Mouse (Mus musculus) granulocyte monocyte progenitor cell, adult 5-6 weeks (primary cell): Measurements from ENCODE around the gene Emilin2. TPM values are rescaled to one million over a fixed set of nuclear protein-coding genes. Genes with fewer than 3 reads are reported as not detected.
"Not testable (repeated sequence)": the region's sequence is repeated elsewhere in the genome, so short reads cannot be mapped to it uniquely, and the experiment has no call there.

Experiments
- ATAC-seq: replicated peaks from 2 replicates; pipeline ENCODE4 v1.8.0; 2016; ENCODE audit warnings: mild to moderate bottlenecking, moderate TSS enrichment, inconsistent platforms; ENCODE audit not compliant: poor library complexity, severe bottlenecking
- total RNA-seq, 2 experiments: library from RNA; stranded (forward) in 1 of 2; stranded (reverse) in 1 of 2; fragments of 200-712, 200-1000 nt in 1 of 2; fragments of >200 nt in 1 of 2; fragmentation: Nextera tagmentation in 1 of 2; gene quantifications; 2 replicates each; pipeline ENCODE4 v1.2.3; 2014 to 2017

Emilin2 gene
- total RNA-seq (2014; fragmentation: Nextera tagmentation): 14.3 and 19.0 TPM in 2 replicates
- 25.0 and 25.8 TPM in 2 replicates for total RNA-seq (2017)

- ATAC-seq: peak; percentile 54
Measured at GRCm38 (mm10) chr17:71311340-71312171, at the start of gene Emilin2. TSS of gene Emilin2 (minus strand) at chr17:71311978.

- no peak for ATAC-seq
Measured at GRCm38 (mm10) chr17:71355526-71355925, 43.7 kb upstream of the Emilin2 start.

DNA sequence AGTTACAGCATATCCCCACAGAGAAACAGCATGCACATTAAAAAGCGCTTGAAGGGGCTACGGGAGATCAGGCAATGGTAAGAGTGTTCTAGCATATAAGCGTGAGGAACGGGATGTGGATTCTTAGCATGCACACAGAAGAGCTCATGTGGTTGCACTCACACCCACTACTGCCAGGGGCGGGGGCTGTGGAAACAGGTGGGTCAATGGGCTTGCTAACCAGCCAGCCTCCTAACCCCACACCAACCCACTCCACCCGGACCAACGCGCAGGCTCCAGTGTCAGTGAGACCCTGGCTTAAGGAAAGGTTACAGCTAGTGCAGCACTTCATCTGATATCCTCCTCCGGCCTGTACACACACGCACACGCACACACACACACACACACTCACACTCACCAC is 42.4 kb upstream of the Emilin2 start:
- no peak for ATAC-seq

- ATAC-seq: no peak
Measured at GRCm38 (mm10) chr17:71348188-71348587, 36.4 kb upstream of the Emilin2 start.

DNA sequence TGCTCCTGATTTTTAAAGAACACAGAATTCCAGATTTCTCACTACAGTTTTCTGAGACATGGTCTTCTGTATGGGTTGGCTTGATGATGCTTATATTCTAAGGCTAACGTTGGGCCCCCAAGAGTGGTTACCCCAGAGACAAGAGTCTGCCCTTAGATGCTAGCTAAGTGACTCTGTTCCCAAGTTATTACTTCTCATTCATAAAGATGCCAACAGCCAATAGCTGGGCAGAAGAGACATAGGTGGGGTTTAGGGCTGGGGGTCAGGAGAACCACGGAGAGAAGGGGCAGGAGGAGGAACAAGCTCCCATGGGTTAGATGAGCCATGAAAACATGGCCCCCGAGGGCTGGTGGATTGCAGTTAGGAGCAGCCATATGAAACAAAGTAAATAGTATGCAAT is 30.2 kb upstream of the Emilin2 start:
- ATAC-seq: no peak

- no peak for ATAC-seq
Measured at GRCm38 (mm10) chr17:71338627-71339026, 26.8 kb upstream of the Emilin2 start.

GRCm38 (mm10) chr17:71337546-71337945 is 25.8 kb upstream of the Emilin2 start:
- ATAC-seq: peak; percentile 94

DNA sequence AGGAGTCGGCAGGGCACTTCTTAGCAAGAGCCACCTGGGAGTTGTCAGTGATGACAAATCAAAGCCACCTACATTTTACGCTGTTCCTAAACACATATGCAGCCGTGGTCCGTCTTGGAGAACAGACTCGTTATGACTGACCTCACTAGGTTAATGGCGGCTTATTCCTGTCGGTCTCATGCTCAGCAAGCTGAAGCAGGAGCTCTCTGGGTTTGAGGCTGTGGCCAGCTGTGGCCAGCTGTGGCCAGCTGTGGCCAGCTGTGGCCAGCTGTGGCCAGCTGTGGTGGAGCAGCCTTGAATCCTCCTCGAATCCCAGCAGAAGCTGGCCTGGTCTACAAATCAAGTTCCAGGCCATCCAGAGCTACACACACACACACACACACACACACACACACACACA is 24.6 kb upstream of the Emilin2 start:
- ATAC-seq: no peak

- ATAC-seq: no peak
Measured at GRCm38 (mm10) chr17:71332298-71332697, 20.5 kb upstream of the Emilin2 start.

DNA sequence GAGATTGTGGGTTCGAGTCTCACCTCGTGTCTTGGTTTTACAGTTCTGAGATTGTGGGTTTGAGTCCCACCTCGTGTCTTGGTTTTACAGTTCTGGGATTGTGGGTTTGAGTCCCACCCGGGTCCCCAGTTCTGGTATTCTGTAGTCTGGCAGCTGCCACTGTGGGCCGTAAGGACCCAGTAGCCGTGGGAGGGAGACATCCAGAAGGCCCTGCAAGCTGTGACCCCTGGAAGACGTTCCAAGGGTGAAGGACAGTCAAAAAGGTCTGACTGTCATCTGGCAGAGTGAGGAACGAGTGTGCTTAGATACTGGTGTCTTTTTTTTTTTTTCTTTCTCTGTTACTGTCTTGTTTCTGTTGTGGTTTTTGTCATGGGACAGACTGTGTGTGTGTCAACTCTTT is 9.0 kb upstream of the Emilin2 start:
- ATAC-seq: not testable (repeated sequence)

GRCm38 (mm10) chr17:71319361-71319760 is 7.6 kb upstream of the Emilin2 start:
- ATAC-seq: no peak

GRCm38 (mm10) chr17:71317571-71317970 is 5.8 kb upstream of the Emilin2 start:
- ATAC-seq: no peak

DNA sequence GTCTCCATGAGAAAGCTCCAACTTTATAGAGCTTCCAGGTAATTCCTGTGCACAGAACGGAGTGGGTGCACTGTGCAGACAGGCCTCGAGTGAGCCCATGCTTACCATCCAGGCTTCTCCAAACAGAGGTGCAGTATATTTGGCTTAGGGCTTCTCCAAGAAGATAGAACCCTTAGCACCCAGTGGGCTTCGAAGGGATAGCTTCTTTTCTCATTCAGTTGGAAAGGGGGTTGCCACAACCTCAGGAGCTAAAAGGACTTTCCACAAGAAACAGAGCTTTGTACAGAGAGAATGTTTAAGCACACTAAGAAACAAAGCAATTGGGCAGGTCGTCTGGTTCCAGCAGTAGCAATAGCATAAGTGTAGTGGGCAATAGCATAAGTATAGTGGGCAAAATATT is 2.5 kb upstream of the Emilin2 start:
- ATAC-seq: no peak

DNA sequence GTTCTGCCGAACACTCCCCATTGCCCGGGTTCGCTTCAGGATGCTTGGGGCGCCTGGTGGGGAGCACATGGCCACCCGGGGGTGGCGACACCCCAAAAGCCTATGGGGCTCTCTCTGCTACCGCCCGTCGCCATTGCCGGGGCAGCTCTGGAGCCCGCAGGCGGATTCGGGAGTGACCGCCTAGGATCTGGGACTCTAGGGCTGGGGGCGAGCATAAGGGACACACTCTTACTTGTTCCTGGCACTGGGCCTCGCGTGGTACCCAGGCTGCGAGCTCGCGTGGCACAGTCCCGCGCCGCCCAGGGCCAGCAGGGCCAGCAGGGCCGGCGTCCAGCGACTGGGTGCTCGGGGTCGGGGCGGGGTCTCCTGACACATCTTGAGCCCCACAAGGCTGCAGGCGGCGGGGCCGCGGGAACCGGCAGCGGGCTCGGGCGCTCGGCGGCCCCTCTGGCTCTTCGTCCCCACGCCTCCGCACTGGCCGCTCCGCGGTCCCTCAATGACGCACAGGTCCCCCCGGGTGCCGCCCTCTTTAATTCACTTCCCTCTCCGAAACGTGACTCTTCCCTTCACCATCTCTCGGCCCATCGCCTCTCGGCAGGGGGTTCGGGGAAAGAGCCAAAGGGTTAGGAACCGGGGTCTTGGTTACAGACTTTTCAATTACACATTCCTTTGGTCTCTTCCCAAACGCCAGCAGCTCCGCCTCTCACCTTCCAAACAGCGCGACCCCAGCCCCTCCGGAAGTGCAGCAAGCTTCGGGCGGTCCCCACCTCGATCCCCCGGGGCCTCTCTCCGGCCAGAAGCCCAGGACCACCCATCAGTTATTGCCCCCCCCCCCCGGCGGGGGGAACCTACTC is 1.1 kb downstream of the Emilin2 start:
- peak; percentile 90 for ATAC-seq

- peak; percentile 19; the same call in 1 of the 2 replicates for ATAC-seq
Measured at GRCm38 (mm10) chr17:71309711-71310485, 1.9 kb downstream of the Emilin2 start.

GRCm38 (mm10) chr17:71309141-71309540 is 2.6 kb downstream of the Emilin2 start:
- no peak for ATAC-seq

- no peak for ATAC-seq
Measured at GRCm38 (mm10) chr17:71308296-71308695, 3.5 kb downstream of the Emilin2 start.

DNA sequence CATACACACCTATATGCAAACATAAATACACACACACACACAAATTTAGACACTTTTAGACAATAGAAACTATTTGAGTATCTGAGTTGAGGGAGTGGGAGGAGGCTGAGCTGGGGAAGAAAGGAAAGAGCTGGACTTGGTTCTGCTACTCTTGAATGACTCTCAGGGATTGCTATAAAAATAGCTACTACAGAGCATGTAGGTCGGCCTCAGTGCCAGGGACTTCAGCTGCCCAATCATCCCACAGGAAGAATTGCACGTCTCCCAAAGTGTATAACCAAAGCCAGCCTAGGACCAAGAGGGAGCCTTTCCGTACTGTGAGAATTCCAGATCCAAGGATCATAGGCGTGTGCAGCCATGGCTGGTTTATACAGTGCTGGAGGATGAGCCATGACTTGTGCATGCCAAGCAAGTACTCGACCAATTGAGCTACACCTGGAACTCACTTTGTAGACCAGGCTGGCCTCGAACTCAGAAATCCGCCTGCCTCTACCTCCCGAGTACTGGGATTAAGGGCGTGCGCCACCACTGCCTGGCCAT is 4.5 kb downstream of the Emilin2 start:
- ATAC-seq: no peak

DNA sequence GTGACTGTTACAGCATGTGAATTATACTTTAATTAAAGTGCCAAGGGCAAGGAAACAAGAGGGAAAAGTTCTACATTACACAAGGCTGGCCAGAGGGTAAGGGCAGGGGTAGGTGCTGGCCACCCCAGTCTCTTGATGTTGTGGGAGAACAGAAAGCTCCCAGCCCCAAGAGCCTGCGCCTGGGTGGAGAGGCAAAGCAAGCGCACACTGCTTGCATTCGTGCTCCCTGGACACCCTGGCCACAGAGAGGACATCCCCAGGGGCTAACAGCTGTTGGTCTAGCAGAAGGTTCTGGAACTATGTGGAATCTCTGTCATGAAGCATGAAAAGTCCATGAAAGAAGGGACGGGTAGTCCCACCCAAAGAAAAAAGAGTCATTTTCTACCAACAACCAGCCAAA is 5.1 kb downstream of the Emilin2 start:
- no peak for ATAC-seq

DNA sequence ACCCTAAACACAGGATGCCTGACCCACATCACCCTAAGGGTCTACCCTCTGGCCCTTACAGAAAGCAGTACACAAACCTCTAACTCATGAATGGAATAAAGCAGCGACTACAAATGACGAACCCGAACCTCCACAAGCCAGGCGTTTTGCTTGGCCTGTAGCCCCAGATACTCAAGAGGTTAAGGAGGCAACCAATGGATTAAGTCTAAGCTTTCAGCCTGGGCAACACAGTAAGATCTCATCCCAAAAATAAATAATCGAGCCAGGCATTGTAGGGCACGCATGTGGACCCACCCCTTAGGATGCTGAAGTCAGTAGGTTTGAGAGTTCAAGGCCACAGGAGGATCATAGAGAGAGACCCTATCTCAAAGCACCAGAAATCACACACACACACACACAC is 5.7 kb downstream of the Emilin2 start:
- no peak for ATAC-seq
